Mouse (Mus musculus): ENCODE data around the gene Olfr866. TPM values are rescaled to one million over a fixed set of nuclear protein-coding genes. Genes with fewer than 3 reads are reported as not detected.

Gene Olfr866
- not detected for total RNA-seq (2021)
- long read RNA-seq, experiment 1 = 0 reads
- long read RNA-seq, experiment 2 = 0 reads

DNA sequence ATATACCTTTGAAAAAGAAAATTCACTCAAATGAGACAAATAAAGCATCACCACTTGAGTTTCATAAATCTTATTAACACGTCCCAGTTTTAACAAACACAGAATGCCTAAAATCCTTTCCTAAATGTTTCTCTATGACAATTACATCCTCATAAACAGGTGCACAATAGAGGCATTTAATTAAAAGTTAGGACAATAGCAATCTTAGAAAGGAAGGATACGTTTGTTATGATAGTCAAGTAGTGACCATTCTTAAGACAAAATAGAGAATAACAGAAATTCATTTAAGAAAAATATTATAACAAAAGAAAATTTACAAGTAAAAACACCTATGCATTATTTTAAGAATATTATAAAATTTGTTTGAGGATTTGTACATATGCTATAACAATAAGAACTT, at the start of gene Olfr866:
TSS of gene Olfr866 (minus strand) at position 101 of the 400 bp plus-strand sequence.
- no peak for TF ChIP-seq CTCF (conservative IDR thresholded peaks at IDR 0.05)
- DNase-seq (ENCODE audit: low spot score in 2 of 2) = no peak
- H3K4me3 ChIP-seq = no peak within 1 kb of the TSS
- H3K27ac ChIP-seq = no peak within 1 kb of the TSS

DNA sequence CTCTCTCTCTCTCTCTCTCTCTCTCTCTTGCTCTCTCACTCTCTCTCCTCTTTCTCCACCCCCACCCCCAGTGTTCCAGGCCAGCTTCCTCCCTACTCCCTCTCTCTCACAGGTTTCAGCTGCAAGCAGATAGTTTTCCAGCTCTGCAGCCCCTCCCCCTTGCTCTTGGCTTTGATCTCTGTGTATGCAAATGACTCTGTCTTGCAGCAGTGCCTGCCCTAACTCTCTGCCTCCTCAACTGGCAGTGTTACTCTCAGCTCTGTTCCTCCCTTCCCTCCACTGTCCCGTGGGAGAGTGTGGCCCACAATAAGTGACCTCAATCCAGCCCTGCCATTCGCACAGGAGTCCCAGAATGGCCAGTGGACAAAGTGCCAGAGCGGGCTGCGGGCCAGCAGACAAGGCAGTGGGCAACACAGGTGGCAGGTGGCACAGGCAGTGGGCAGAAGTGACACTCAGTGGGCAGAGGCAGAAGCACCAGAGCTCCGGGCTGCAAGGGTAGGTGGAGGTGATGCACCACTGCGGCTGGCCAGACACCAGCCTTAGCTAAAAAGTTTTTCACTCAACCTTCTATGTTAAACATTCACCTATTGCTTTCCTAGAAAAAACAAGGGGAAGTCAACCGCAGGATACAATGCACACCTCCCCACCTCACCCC, 45.8 kb upstream of the Olfr866 start:
- TF ChIP-seq CTCF (conservative IDR thresholded peaks at IDR 0.05) = no peak
- DNase-seq (ENCODE audit: low spot score in 2 of 2) = no peak
- H3K4me3 ChIP-seq = no peak overlapping the region
- no peak overlapping the region for H3K27ac ChIP-seq

DNA sequence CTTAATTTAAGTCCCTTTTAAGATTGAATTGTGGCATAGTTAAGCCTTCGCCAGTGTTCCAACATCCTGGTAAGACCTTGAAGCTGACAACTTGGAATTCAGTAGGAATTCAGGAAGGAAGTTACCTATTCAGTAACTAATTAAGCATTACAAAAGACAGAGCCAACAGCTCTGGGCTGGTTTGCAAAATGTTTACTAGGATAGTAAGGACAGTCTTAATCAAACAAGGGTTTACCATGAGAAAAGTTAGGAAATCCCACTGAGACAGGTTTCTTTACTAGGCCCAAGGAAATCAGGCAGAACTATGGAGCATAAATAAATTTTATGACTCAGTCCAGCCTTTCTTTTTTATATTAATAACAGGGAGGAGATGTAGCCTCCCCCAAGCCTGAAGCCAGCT, 43.5 kb upstream of the Olfr866 start:
- no peak overlapping the region for H3K4me3 ChIP-seq
- no peak for DNase-seq (ENCODE audit: low spot score in 2 of 2)
- H3K27ac ChIP-seq = no peak overlapping the region
- TF ChIP-seq CTCF (conservative IDR thresholded peaks at IDR 0.05) = no peak

DNA sequence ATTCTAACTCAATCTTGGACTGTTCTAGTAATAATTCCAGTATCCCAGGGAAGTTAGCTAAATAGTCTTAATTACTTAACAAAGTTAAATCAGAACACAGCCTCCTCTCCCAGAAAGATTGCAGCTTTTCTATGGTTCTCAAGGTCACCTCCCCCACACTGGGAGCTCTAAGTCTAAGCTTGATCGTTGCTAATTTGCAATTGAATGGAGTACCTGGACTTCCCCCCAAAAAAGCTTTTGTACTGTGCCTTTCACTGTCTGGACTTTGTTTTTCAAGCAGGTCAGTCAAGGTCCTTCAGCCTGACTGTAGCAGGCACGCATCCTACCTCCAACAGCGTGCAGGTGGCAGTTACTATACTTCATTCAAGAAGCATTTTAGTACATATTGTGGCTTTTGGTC, 42.4 kb upstream of the Olfr866 start:
- TF ChIP-seq CTCF (conservative IDR thresholded peaks at IDR 0.05) = no peak
- no peak for DNase-seq (ENCODE audit: low spot score in 2 of 2)
- H3K27ac ChIP-seq = no peak overlapping the region
- no peak overlapping the region for H3K4me3 ChIP-seq

DNA sequence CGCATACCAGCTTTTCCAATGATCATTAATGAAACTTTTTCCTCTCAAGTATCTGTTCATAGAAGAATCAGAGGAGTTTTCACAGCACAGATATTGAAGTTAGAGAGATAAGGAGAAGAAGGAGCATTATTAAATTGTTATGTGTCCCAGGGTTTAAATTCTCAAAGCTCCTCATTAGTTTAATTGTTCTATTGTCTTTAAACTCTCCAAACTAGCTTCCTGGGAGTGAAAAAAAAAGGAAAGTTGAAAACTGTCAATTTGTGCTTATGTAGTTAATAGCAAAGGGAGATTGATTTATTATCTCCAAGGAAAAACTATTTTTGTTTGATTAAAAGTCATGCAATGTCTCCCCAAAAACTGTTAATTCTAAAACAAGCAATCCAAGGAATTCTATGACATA, 29.6 kb upstream of the Olfr866 start, which contains the start of gene Olfr867:
TSS of gene Olfr867 (minus strand) at position 101 of the 400 bp plus-strand sequence.
- TF ChIP-seq CTCF (conservative IDR thresholded peaks at IDR 0.05) = no peak
- no peak for DNase-seq (ENCODE audit: low spot score in 2 of 2)
- no peak within 1 kb of the TSS for H3K4me3 ChIP-seq
- H3K27ac ChIP-seq = no peak within 1 kb of the TSS

DNA sequence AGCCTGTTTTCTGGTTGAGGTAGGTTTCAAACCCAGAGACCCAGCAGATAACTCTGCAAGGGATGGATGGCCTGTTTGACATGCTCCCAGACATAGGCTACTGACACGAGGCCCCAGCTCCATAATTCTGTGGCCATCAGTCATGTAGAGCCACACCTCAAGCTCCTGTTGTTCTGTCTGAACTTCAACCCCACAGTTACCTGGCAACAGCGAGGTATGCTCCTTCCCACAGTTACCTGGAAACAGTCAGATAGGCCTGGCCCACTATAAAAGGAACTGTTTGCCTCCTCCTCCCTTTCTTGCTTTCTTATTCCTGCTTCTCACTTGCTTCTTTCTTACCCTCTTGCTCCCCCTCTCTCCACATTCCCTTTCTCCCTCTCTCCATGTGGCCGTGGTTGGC, 20.1 kb upstream of the Olfr866 start:
- Histone ChIP-seq H3K27ac (no peak overlapping the region), H3K4me3 (no peak overlapping the region)
- no peak for TF ChIP-seq CTCF (conservative IDR thresholded peaks at IDR 0.05)

More for the DNA sequence above, 20.1 kb upstream of the Olfr866 start:
- DNase-seq (ENCODE audit: low spot score in 2 of 2) = no peak

Small RNA genes lying within 50 kb of the gene (microRNA-seq; reads per million reads assigned to microRNA genes)
- 0 reads per million in 2 experiments for gene Gm26231
- gene Gm44395 = 0 reads per million in 2 experiments

Other genes with a start within 250 kb of the Olfr866 start
- not detected for gene Olfr58, start 247.8 kb downstream of the Olfr866 start, total RNA-seq (2021)
- not detected for gene Olfr859, start 223.1 kb downstream of the Olfr866 start, total RNA-seq (2021)
- gene Olfr860, start 178.3 kb downstream of the Olfr866 start, total RNA-seq (2021) = not detected
- gene Olfr862, start 140.0 kb downstream of the Olfr866 start, total RNA-seq (2021) = not detected
- not detected for gene Olfr77, start 111.2 kb downstream of the Olfr866 start, total RNA-seq (2021)
- gene Olfr867, start 29.5 kb upstream of the Olfr866 start, total RNA-seq (2021) = not detected
- not detected for gene Olfr868, start 70.6 kb upstream of the Olfr866 start, total RNA-seq (2021)
- gene Olfr869, start 101.0 kb upstream of the Olfr866 start, total RNA-seq (2021) = not detected
- gene Olfr870, start 146.0 kb upstream of the Olfr866 start, total RNA-seq (2021) = not detected
- not detected for gene Olfr871, start 184.2 kb upstream of the Olfr866 start, total RNA-seq (2021)
- not detected for gene Olfr872, start 209.1 kb upstream of the Olfr866 start, total RNA-seq (2021)